Mouse (Mus musculus): Measurements from ENCODE around the gene Abcd1.

Abcd1 gene

DNA sequence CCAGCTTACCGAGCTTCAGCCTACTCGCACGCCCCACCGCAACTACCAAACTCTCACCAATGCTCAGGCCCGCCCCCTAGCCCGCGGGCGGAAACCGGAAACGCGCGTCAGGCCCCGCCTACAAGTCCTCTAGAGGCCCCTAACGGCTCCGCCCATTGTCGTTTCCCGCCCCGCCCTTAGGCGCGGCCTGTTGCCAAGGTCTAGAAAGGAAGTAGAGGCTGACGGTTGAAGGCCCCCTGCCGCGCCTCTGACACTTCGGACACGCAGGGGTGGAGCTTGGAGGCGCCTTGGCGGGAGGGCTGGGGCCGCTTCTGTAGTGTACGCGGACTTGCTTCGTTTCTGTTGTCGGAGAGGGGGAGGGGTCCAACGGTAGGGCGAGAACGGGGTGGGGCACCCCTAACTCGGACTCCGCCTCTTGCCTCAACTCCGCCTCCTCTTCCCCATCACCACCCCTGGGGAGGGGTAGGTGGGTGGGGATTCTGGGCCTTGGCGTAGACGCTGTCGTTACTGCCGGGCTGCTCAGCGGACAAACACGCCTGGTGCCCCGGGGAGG lies at the start of gene Abcd1, which contains the start of gene Bcap31:
TSS of gene Abcd1 (plus strand) at position 489 of the 553 bp plus-strand sequence.
TSS of gene Bcap31 (minus strand) at position 67 of the 553 bp plus-strand sequence.
- in situ Hi-C loops (cut with MboI, MseI) = loop anchor here (5.0 kb wide), 1 partner anchor 71 kb away; the partner anchor contains the start of genes Idh3g and Ssr4

- in situ Hi-C loops (cut with MboI, MseI) = no loop called here
Observed at GRCm38 (mm10) chrX:73672031-73672431, 44.4 kb upstream of the Abcd1 start.

DNA sequence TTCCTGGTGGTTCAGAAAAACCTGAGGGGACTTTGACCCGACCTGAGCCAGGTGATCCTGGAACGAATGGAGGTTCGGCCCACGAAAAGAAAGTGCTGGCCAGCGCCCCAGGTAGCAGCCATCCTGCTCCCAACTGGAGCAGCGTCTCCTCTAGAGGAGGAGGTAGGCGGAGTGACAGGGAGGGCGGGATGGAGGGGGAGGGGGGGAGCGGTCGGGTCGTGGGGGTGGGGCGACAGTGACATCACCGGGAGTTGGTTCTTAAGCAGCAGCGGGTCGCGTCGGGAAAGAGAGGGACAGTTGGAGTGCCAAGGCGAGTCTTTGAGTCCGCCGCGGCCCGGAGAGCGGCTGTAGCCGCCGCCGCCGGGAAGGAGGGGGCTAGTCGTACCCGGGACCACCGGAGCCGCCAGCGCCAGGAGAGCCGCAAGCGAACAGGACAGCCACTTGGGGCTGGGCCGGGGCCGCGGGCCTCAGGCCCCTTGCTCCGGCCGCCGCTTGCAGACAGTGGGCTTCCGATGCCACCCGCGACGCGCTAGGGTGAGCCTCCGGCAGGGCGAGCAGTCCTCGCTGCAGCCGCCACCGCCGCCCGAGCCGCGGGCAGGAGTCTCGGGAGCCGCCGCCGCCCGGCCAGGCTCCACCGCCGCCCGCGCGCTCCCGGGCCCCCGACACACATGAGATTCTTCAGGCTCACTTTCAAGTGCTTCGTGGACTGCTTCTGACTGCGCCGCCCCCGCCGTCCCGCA lies 43.3 kb upstream of the Abcd1 start, which contains the start of gene Slc6a8:
TSS of gene Slc6a8 (plus strand) at position 272 of the 740 bp plus-strand sequence.
- in situ Hi-C loops (cut with MboI, MseI) = no loop called here

GRCm38 (mm10) chrX:73673619-73673967 lies 42.8 kb upstream of the Abcd1 start:
- in situ Hi-C loops (cut with MboI, MseI) = no loop called here

- in situ Hi-C loops (cut with MboI, MseI) = no loop called here
Observed at GRCm38 (mm10) chrX:73673968-73674661, 42.3 kb upstream of the Abcd1 start.

DNA sequence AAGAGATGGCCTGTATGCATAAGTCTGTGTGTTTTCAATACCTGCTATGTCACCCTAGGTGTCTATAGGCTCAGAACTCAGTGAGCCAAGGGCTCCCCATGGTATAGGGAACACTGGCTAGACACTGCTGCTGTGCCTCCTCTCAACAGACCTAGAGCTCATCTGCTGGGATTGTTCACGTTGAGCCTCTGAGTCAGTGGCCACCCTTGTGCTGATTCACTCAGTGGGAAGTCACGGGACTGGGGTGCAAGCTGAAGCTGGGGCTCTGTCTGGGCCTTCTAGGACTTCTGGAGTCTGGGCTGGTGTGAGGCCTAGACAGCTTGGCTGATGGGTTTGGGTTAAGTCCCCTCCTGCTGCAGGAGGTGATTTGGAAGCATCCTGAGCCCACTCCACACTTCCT lies 41.2 kb upstream of the Abcd1 start:
- in situ Hi-C loops (cut with MboI, MseI) = loop anchor here (5.0 kb wide), 1 partner anchor 102 kb away; no protein-coding TSS in a partner anchor

GRCm38 (mm10) chrX:73676668-73677067 lies 39.7 kb upstream of the Abcd1 start:
- in situ Hi-C loops (cut with MboI, MseI) = loop anchor here (5.0 kb wide), 1 partner anchor 101 kb away; no protein-coding TSS in a partner anchor

GRCm38 (mm10) chrX:73684156-73684555 lies 32.2 kb upstream of the Abcd1 start:
- in situ Hi-C loops (cut with MboI, MseI) = no loop called here

- in situ Hi-C loops (cut with MboI, MseI) = no loop called here
Observed at GRCm38 (mm10) chrX:73684978-73685377, 31.4 kb upstream of the Abcd1 start.

DNA sequence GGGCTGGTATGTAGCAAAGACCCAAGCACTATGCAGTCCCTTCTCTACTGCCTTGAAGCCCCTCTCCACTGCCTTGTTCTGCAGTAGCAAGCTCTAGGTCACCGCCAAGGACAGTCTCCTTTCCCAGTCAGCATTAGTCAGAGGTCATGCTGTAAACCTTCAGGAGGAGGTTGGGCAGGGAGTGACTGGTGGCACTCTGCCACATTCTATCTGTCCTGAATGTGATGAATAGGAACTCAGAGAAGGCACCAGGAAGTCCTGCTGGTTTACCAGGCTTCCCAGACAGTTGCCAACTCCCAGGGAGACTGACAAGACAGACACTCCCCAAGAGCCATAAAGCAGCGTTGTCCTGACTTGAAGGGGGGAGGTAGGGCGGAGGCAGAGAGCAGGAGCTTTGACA lies 30.8 kb upstream of the Abcd1 start:
- in situ Hi-C loops (cut with MboI, MseI) = no loop called here

DNA sequence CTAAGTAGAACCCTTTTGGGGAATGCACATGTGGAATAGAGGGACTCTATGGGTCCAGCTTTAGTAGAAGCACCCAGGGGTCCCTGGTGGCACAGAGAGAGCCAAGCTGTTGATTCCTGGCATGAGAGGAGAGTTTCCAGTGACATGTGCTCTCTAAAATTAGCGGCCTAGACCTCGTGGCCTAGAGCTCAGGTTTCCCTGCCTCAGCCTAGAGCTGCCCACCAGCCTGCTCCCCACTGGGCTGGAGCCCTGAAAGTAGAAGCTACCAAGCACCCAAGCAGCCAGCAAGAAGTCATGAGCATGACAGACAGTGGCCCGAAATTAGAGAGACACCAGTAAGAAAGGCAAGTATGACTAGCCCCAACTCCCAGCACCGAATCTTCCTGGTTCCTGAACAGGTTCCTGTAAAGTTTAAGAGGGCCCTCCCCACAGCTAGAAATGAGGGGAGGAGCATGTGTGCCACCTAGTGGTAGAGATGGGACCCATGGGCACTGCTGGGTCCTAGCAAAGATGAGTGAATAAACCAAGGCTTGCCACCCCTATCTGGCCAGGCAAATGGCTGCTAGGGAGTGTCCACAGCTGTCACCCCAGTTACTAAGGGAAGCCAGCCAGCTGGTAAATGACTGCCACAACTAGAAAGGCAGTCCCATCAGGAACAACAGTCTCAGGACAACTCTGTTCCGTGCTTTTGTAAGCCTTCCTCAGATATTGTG lies 25.3 kb upstream of the Abcd1 start:
- in situ Hi-C loops (cut with MboI, MseI) = no loop called here

DNA sequence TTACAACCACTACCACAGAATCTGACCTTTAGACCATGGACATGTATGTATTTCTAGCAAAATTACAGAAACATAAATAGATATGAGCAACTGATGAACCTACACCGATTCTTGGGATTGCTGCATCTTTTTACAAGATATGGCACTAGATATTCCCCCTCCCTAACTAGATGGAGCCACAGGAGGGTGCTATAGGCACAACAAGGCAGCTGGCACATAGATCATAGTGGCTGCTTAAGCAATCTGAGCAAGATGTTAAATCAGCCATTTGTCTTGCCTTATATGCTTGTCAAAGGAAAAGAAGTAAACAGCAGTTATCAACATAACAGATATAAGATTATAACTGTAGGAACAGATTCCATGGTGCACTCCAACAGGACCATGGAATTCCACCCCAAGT lies 15.9 kb upstream of the Abcd1 start:
- in situ Hi-C loops (cut with MboI, MseI) = loop anchor here (10.0 kb wide), 1 partner anchor 1744 kb away; no protein-coding TSS in a partner anchor

DNA sequence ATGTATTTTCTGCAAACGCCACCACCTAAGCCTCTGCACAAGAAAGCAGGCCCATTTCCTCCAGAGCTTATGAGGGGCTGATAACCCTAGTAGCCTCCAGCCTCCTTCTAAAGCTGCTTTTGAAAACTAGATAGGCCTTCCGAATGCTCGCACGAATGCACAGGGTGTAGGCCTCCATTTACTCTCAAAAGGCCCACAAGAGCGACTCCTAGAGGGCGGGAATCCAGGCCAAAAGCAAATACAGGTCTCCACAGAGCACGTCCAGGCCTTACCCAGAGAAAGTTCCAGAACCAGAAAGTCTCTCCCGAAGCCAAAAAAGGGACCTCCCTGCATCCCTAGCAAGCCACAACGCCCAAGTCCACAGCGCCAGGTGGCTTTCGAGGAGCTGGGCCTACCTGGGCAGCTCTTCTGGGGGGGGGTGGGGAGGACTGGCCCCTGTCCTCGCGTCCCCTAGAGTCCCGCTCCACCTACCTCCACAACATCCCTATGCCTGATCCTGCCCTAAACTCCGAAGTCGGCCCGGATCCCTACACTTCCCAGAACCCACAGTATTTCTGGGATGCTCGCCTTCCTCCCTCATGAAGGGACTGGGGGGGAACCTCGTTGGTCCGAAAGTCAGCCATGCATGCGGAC lies 805 bp upstream of the Abcd1 start:
- in situ Hi-C loops (cut with MboI, MseI) = loop anchor here (5.0 kb wide), 1 partner anchor 72 kb away; the partner anchor contains the start of genes Idh3g and Ssr4

- in situ Hi-C loops (cut with MboI, MseI) = loop anchor here (5.0 kb wide), 1 partner anchor 70 kb away; the partner anchor contains the start of genes Idh3g and Ssr4
Observed at GRCm38 (mm10) chrX:73716709-73717545, 530 bp downstream of the Abcd1 start.

GRCm38 (mm10) chrX:73717667-73718066 lies 1.3 kb downstream of the Abcd1 start:
- in situ Hi-C loops (cut with MboI, MseI) = loop anchor here (5.0 kb wide), 1 partner anchor 70 kb away; the partner anchor contains the start of genes Idh3g and Ssr4

GRCm38 (mm10) chrX:73718271-73718670 lies 1.9 kb downstream of the Abcd1 start:
- in situ Hi-C loops (cut with MboI, MseI) = loop anchor here (5.0 kb wide), 1 partner anchor 69 kb away; the partner anchor contains the start of genes Idh3g and Ssr4

- in situ Hi-C loops (cut with MboI, MseI) = loop anchor here (5.0 kb wide), 1 partner anchor 68 kb away; the partner anchor contains the start of genes Idh3g and Ssr4
Observed at GRCm38 (mm10) chrX:73718686-73719362, 2.4 kb downstream of the Abcd1 start.

DNA sequence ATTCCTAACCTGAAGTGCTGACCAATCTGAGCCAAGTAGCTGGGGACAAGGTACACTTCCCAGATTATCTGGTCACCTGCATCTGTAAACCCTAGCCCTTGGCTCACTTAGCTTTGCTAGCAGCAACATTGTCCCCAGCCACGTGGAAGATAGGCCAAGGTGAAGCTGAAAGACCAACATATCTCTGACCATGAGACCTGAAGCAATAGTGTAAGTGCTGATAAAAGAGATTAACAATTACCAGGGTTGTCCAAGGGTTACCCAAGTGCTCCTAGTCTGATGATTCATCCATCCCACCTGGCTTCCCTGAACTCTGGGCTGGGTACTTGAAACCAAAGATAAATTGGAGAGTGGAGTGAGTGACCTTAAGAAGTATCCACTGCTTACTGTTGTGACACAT lies 14.5 kb downstream of the Abcd1 start:
- in situ Hi-C loops (cut with MboI, MseI) = no loop called here

GRCm38 (mm10) chrX:73738155-73738554 lies 21.8 kb downstream of the Abcd1 start:
- in situ Hi-C loops (cut with MboI, MseI) = no loop called here

Data from regulatory T cell (primary cell).